Mouse (Mus musculus) E14TG2a.4 (cell line): ENCODE measurements at regions not wholly inside any gene's neighbourhood (a gene's known extent, or its start where the extent isn't known, plus 50 kb on each side); places are given as distances from the start of the nearest gene placed in this dataset.

ENCODE experiments used
- H3K27me3 ChIP-seq: 2 replicates; pipeline ENCODE4 v1.6.1; 2014; ENCODE audit warnings: low read length, control low read depth; ENCODE audit not compliant: insufficient read depth
- H3K36me3 ChIP-seq: 2 replicates; pipeline ENCODE4 v1.6.1; 2014; ENCODE audit warnings: low read length, control low read depth; ENCODE audit not compliant: insufficient read depth
- H3K4me1 ChIP-seq: replicated peaks from 2 replicates; pipeline ENCODE4 v1.6.1; 2014; ENCODE audit warnings: low read depth, low read length, control low read depth
- H3K4me3 ChIP-seq: replicated peaks from 2 replicates; pipeline ENCODE4 v1.5.1; 2014; ENCODE audit warnings: mild to moderate bottlenecking, low read length
- H3K9me3 ChIP-seq: 2 replicates; pipeline ENCODE4 v1.6.1; 2014; ENCODE audit warnings: low read length, control low read depth
- CTCF ChIP-seq: conservative IDR thresholded peaks from 2 replicates; pipeline ENCODE4 v1.5.1; 2014; ENCODE audit warnings: low read length
- NANOG ChIP-seq: IDR thresholded peaks from 2 replicates; pipeline ENCODE4 v1.6.1; 2014; ENCODE audit warnings: borderline replicate concordance, low read length, mixed read lengths
- POU5F1 ChIP-seq: IDR thresholded peaks from 2 replicates; pipeline ENCODE4 v1.6.1; 2014; ENCODE audit warnings: low read length, borderline replicate concordance

GRCm38 (mm10) chr16:8117543-8118167 is 307.3 kb downstream of the Tmem114 start:
- no peaks in the 10 kb centered on the region for H3K36me3 ChIP-seq
- H3K9me3 ChIP-seq = no peaks in the 10 kb centered on the region
- TF ChIP-seq NANOG (no peak), POU5F1 (no peak), CTCF (no peak)
- no peaks in the 10 kb centered on the region for H3K27me3 ChIP-seq
- H3K4me3 ChIP-seq = no peak overlapping the region
- H3K4me1 ChIP-seq = no peaks in the 10 kb centered on the region

- no peaks in the 10 kb centered on the region for H3K36me3 ChIP-seq
- H3K27me3 ChIP-seq = no peaks in the 10 kb centered on the region
- no peaks in the 10 kb centered on the region for H3K4me1 ChIP-seq
- H3K9me3 ChIP-seq = no peaks in the 10 kb centered on the region
- TF ChIP-seq NANOG (no peak), CTCF (no peak), POU5F1 (no peak)
- H3K4me3 ChIP-seq = no peak overlapping the region
Observed at GRCm38 (mm10) chr16:8111329-8112116, 313.4 kb downstream of the Tmem114 start.

DNA sequence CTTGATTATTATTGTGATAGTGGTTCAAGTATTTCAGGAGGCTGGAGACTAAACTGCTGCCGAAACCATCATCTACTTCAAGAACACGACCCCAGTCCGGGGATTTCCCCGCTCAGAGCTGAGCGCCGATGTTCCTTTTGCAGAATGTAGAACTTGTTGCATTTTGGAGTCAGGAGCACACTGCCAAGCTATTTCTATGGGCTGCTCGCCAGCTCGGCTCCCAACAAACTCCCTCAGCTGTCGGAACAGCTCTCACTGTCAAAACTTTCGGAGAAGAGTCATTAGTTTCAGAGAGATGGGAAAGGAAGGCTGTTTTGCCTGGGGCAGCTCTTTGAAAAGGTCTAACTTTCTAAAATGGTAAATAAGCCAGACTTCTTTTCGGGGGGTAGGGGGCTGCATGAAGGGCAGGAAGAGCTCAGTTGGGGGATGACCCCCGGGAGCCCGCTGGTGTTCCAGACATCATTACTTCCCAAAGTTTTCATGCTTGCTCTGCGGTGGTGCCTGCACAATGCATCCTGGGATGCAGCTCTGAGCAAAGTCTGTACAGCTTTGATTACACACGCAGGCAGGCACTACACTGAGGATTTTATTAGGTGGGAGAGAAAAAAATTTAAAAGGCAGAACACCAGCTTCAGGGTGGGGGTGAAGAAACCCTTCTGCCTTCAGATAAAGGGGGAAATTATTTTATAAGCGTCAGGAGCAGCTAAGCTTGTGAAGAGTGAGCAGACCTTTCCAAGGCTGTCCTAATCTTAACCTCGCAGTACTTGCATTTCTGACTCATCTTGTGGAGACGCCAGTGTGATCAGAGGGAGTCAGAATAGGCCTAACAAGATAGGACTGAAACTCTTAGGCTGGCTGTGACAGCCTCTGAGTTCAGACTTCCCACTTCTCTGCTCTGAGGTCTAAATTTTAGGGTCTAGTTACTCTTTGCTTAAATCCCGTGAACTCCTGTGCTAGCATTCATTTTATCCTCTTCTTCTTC is 316.5 kb downstream of the Tmem114 start:
- H3K27me3 ChIP-seq = no peaks in the 10 kb centered on the region
- no peaks in the 10 kb centered on the region for H3K36me3 ChIP-seq
- H3K9me3 ChIP-seq = no peaks in the 10 kb centered on the region; the same call in 1 of the 2 replicates
- H3K4me3 ChIP-seq = no peak overlapping the region
- no peaks in the 10 kb centered on the region for H3K4me1 ChIP-seq
- TF ChIP-seq CTCF (no peak), POU5F1 (no peak), NANOG (no peak)

GRCm38 (mm10) chr16:8079024-8079423 is 345.9 kb downstream of the Tmem114 start:
- Histone ChIP-seq H3K27me3 (no peaks in the 10 kb centered on the region), H3K4me1 (no peaks in the 10 kb centered on the region), H3K4me3 (no peak overlapping the region), H3K9me3 (no peaks in the 10 kb centered on the region), H3K36me3 (no peaks in the 10 kb centered on the region)
- TF ChIP-seq NANOG = no peak
- no peak for TF ChIP-seq CTCF
- TF ChIP-seq POU5F1 = no peak

- Histone ChIP-seq H3K4me3 (no peak overlapping the region), H3K4me1 (no peaks in the 10 kb centered on the region), H3K36me3 (no peaks in the 10 kb centered on the region), H3K9me3 (no peaks in the 10 kb centered on the region), H3K27me3 (no peaks in the 10 kb centered on the region)
- TF ChIP-seq NANOG = no peak
- TF ChIP-seq POU5F1 = no peak
- TF ChIP-seq CTCF = no peak
Observed at GRCm38 (mm10) chr16:8078461-8078860, 346.5 kb downstream of the Tmem114 start.

- H3K27me3 ChIP-seq = no peaks in the 10 kb centered on the region
- no peaks in the 10 kb centered on the region for H3K9me3 ChIP-seq
- TF ChIP-seq CTCF (no peak), POU5F1 (no peak), NANOG (no peak)
- no peak overlapping the region for H3K4me3 ChIP-seq
- H3K36me3 ChIP-seq = no peaks in the 10 kb centered on the region
- H3K4me1 ChIP-seq = no peaks in the 10 kb centered on the region
Observed at GRCm38 (mm10) chr16:8074729-8075128, 350.2 kb downstream of the Tmem114 start.

- H3K36me3 ChIP-seq = no peaks in the 10 kb centered on the region
- H3K27me3 ChIP-seq = no peaks in the 10 kb centered on the region
- H3K9me3 ChIP-seq = no peaks in the 10 kb centered on the region; the same call in 1 of the 2 replicates
- H3K4me3 ChIP-seq = no peak overlapping the region
- TF ChIP-seq POU5F1 = no peak
- TF ChIP-seq NANOG = no peak
- no peak for TF ChIP-seq CTCF
- no peaks in the 10 kb centered on the region for H3K4me1 ChIP-seq
Observed at GRCm38 (mm10) chr16:8053936-8054335, 371.0 kb downstream of the Tmem114 start.

GRCm38 (mm10) chr16:8008966-8009365 is 416.0 kb downstream of the Tmem114 start:
- no peaks in the 10 kb centered on the region for H3K9me3 ChIP-seq
- H3K4me3 ChIP-seq = no peak overlapping the region
- TF ChIP-seq CTCF (no peak), POU5F1 (no peak), NANOG (no peak)
- H3K36me3 ChIP-seq = no peaks in the 10 kb centered on the region
- H3K4me1 ChIP-seq = no peaks in the 10 kb centered on the region
- no peaks in the 10 kb centered on the region for H3K27me3 ChIP-seq
